Mouse (Mus musculus) kidney, embryonic 16.5 days (tissue): ENCODE measurements at regions not wholly inside any gene's neighbourhood (a gene's known extent, or its start where the extent isn't known, plus 50 kb on each side); places are given as distances from the start of the nearest gene placed in this dataset.
"Not testable (repeated sequence)": the region's sequence is repeated elsewhere in the genome, so short reads cannot be mapped to it uniquely, and the experiment has no call there.

ENCODE experiments used
- ATAC-seq: fragments of 200-750 bp; cut with Nextera tagmentation; 2 replicates; pipeline ENCODE4 v1.8.0; 2017; ENCODE audit warnings: moderate TSS enrichment; ENCODE audit not compliant: low FRiP score, low TSS enrichment
- H3K27ac ChIP-seq: fragments of 300-500 bp; sonication (generic); 2 replicates; pipeline ENCODE4 v1.5.1; 2014; ENCODE audit warnings: low read length
- H3K27me3 ChIP-seq: fragments of 300-500 bp; sonication (generic); 2 replicates; pipeline ENCODE4 v1.6.1; 2014; ENCODE audit warnings: low read length, control low read depth, mixed read lengths; ENCODE audit not compliant: insufficient read depth
- H3K36me3 ChIP-seq: fragments of 300-500 bp; sonication (generic); 2 replicates; pipeline ENCODE4 v1.6.1; 2014; ENCODE audit warnings: low read length, control low read depth, mixed read lengths; ENCODE audit not compliant: insufficient read depth
- H3K4me1 ChIP-seq: fragments of 300-500 bp; sonication (generic); 2 replicates; pipeline ENCODE4 v1.6.1; 2014; ENCODE audit warnings: low read length, control low read depth, mixed read lengths; ENCODE audit not compliant: insufficient read depth
- H3K4me2 ChIP-seq: fragments of 300-500 bp; sonication (generic); replicated peaks from 2 replicates; pipeline ENCODE4 v1.6.1; 2014; ENCODE audit warnings: low read depth, low read length
- H3K4me3 ChIP-seq: fragments of 300-500 bp; sonication (generic); 2 replicates; pipeline ENCODE4 v1.5.1; 2014; ENCODE audit warnings: mild to moderate bottlenecking, low read length
- H3K9ac ChIP-seq: fragments of 300-500 bp; sonication (generic); replicated peaks from 2 replicates; pipeline ENCODE4 v1.6.1; 2014; ENCODE audit warnings: low read length
- H3K9me3 ChIP-seq: fragments of 300-500 bp; sonication (generic); 2 replicates; pipeline ENCODE4 v1.6.1; 2016; ENCODE audit warnings: low read length, control low read depth
- whole genome bisulfite sequencing: fragments of 180-500 bp; shearing (Covaris S2); extraction: QIAGEN DNeasy Blood & Tissue Kit; methylation state at CpG from one replicate; pipeline ENCODE4 v1.1.7; 2014; 5-methylcytosine and 5-hydroxymethylcytosine counted together

GRCm38 (mm10) chr13:13888847-13889246, 65.4 kb upstream of the B3galnt2 start:
- not testable (repeated sequence) for H3K36me3 ChIP-seq, H3K9me3 ChIP-seq, H3K4me2 ChIP-seq, ATAC-seq, H3K9ac ChIP-seq, H3K4me3 ChIP-seq, H3K27ac ChIP-seq, H3K4me1 ChIP-seq, H3K27me3 ChIP-seq
- WGBS = 85% methylated on average over 15 of the region's 15 CpGs

- H3K9ac ChIP-seq = peak overlapping the region; percentile 56
- H3K36me3 ChIP-seq = no peaks in the 10 kb centered on the region
- H3K27me3 ChIP-seq = no peaks in the 10 kb centered on the region
- ATAC-seq = peak; percentile 94
- WGBS = 19% methylated on average over 17 of the region's 17 CpGs
- H3K4me3 ChIP-seq = peak overlapping the region; percentile 53
- peak overlapping the region; percentile 51 for H3K4me2 ChIP-seq
- no peak overlapping the region for H3K27ac ChIP-seq
- no peaks in the 10 kb centered on the region for H3K9me3 ChIP-seq
- H3K4me1 ChIP-seq = no peaks in the 10 kb centered on the region
These were observed 64.8 kb upstream of the B3galnt2 start for GRCm38 (mm10) chr13:13889297-13890120.

- H3K27ac ChIP-seq, H3K27me3 ChIP-seq, H3K4me3 ChIP-seq, ATAC-seq, H3K4me1 ChIP-seq, H3K9me3 ChIP-seq, H3K9ac ChIP-seq, H3K4me2 ChIP-seq, H3K36me3 ChIP-seq: not testable (repeated sequence)
- WGBS = 95% methylated on average over 16 of the region's 16 CpGs
These were observed 52.1 kb upstream of the B3galnt2 start for GRCm38 (mm10) chr13:13902186-13902585.
